Mouse (Mus musculus) neural tube, embryonic 12.5 days (tissue): ENCODE measurements around the gene Fam102b. TPM values are rescaled to one million over a fixed set of nuclear protein-coding genes. Genes with fewer than 3 reads are reported as not detected.
A peak's percentile ranks its signal among the peaks of the same experiment; 100 is the strongest.

Experiments
- ATAC-seq: fragments of 200-750 bp; cut with Nextera tagmentation; 2 replicates; pipeline ENCODE4 v1.8.0; 2017; ENCODE audit warnings: low read depth, mild to moderate bottlenecking, moderate TSS enrichment, moderate library complexity; ENCODE audit not compliant: low FRiP score
- H3K27ac ChIP-seq: fragments of 300-500 bp; sonication (generic); 2 replicates; pipeline ENCODE4 v1.5.1; 2016
- H3K27me3 ChIP-seq: fragments of 300-500 bp; sonication (generic); replicated peaks from 2 replicates; pipeline ENCODE4 v1.6.1; 2016; ENCODE audit warnings: mild to moderate bottlenecking
- H3K36me3 ChIP-seq: fragments of 300-500 bp; sonication (generic); 2 replicates; pipeline ENCODE4 v1.6.1; 2016; ENCODE audit warnings: mild to moderate bottlenecking
- H3K4me1 ChIP-seq: fragments of 300-500 bp; sonication (generic); 2 replicates; pipeline ENCODE4 v1.6.1; 2016
- H3K4me2 ChIP-seq: fragments of 300-500 bp; sonication (generic); replicated peaks from 2 replicates; pipeline ENCODE4 v1.6.1; 2016; ENCODE audit warnings: mild to moderate bottlenecking
- H3K4me3 ChIP-seq: fragments of 300-500 bp; sonication (generic); 2 replicates; pipeline ENCODE4 v1.5.1; 2016
- H3K9ac ChIP-seq: fragments of 300-500 bp; sonication (generic); 2 replicates; pipeline ENCODE4 v1.6.1; 2016; ENCODE audit warnings: mild to moderate bottlenecking
- H3K9me3 ChIP-seq: fragments of 300-500 bp; sonication (generic); 2 replicates; pipeline ENCODE4 v1.6.1; 2016; ENCODE audit warnings: mild to moderate bottlenecking
- WGBS: fragments of 180-500 bp; shearing (Covaris S2); methylation state at CpG from one replicate; pipeline ENCODE4 v1.1.7; 2016; 5-methylcytosine and 5-hydroxymethylcytosine counted together
- polyA plus RNA-seq: library from polyadenylated mRNA; unstranded; fragments of >200 nt; fragmentation: Nextera tagmentation; extraction: Ambion mirVana; gene quantifications from 2 replicates; pipeline ENCODE4 v1.2.1, GENCODE M21; 2016

Fam102b gene
- polyA plus RNA-seq, 1 experiment from 2014 or later, result 27.5 TPM

- no peak overlapping the region for H3K4me3 ChIP-seq
- no peak overlapping the region for H3K4me2 ChIP-seq
- 92% methylated on average over 15 of the region's 15 CpGs for WGBS
- no peak overlapping the region for H3K27ac ChIP-seq
- H3K9me3 ChIP-seq, result no peaks in the 10 kb centered on the region
- peaks cover 33% of the 10 kb centered on the region for H3K36me3 ChIP-seq
- no peaks in the 10 kb centered on the region for H3K27me3 ChIP-seq
- H3K9ac ChIP-seq, result no peak overlapping the region
- no peak for ATAC-seq
- no peaks in the 10 kb centered on the region for H3K4me1 ChIP-seq
These were observed 52.4 kb downstream of the Fam102b start for GRCm38 (mm10) chr3:108974920-108975485.

- Histone ChIP-seq H3K9me3 (no peaks in the 10 kb centered on the region), H3K4me1 (no peaks in the 10 kb centered on the region), H3K27ac (no peak overlapping the region), H3K4me2 (no peak overlapping the region), H3K36me3 (peaks cover 24% of the 10 kb centered on the region), H3K9ac (no peak overlapping the region), H3K27me3 (no peaks in the 10 kb centered on the region), H3K4me3 (no peak overlapping the region)
- ATAC-seq, result no peak
- 81% methylated on average over 13 of the region's 13 CpGs for WGBS
These were observed 53.3 kb downstream of the Fam102b start for GRCm38 (mm10) chr3:108973980-108974660.

- ATAC-seq, result no peak
- Histone ChIP-seq H3K27ac (no peak overlapping the region), H3K4me1 (peaks cover 9% of the 10 kb centered on the region; the same call in 1 of the 2 replicates), H3K9me3 (no peaks in the 10 kb centered on the region), H3K36me3 (peaks cover 2% of the 10 kb centered on the region; the same call in 1 of the 2 replicates), H3K9ac (no peak overlapping the region), H3K27me3 (no peaks in the 10 kb centered on the region), H3K4me2 (no peak overlapping the region), H3K4me3 (no peak overlapping the region)
- WGBS, result 96% methylated on average over 3 of the region's 3 CpGs
These were observed 61.4 kb downstream of the Fam102b start for GRCm38 (mm10) chr3:108966051-108966450.

- Histone ChIP-seq H3K4me2 (no peak overlapping the region), H3K9me3 (no peaks in the 10 kb centered on the region), H3K4me3 (no peak overlapping the region), H3K9ac (no peak overlapping the region), H3K27me3 (no peaks in the 10 kb centered on the region), H3K36me3 (no peaks in the 10 kb centered on the region), H3K4me1 (peaks cover 11% of the 10 kb centered on the region; the same call in 1 of the 2 replicates), H3K27ac (no peak overlapping the region)
- no peak for ATAC-seq
- 79% methylated on average over 7 of the region's 7 CpGs for WGBS
These were observed 62.9 kb downstream of the Fam102b start for GRCm38 (mm10) chr3:108964361-108965044.

GRCm38 (mm10) chr3:108963776-108964175 lies 63.6 kb downstream of the Fam102b start:
- Histone ChIP-seq H3K4me3 (no peak overlapping the region), H3K9ac (no peak overlapping the region), H3K27me3 (no peaks in the 10 kb centered on the region), H3K9me3 (no peaks in the 10 kb centered on the region), H3K36me3 (no peaks in the 10 kb centered on the region), H3K4me2 (no peak overlapping the region), H3K27ac (no peak overlapping the region), H3K4me1 (peaks cover 11% of the 10 kb centered on the region; the same call in 1 of the 2 replicates)
- 90% methylated on average over 3 of the region's 3 CpGs for WGBS
- no peak for ATAC-seq

GRCm38 (mm10) chr3:108963278-108963677 lies 64.1 kb downstream of the Fam102b start:
- Histone ChIP-seq H3K4me1 (peaks cover 11% of the 10 kb centered on the region; the same call in 1 of the 2 replicates), H3K4me3 (no peak overlapping the region), H3K27ac (no peak overlapping the region), H3K9me3 (no peaks in the 10 kb centered on the region), H3K4me2 (no peak overlapping the region), H3K27me3 (no peaks in the 10 kb centered on the region), H3K9ac (no peak overlapping the region), H3K36me3 (no peaks in the 10 kb centered on the region)
- 92% methylated on average over 3 of the region's 3 CpGs for WGBS
- ATAC-seq, result no peak

GRCm38 (mm10) chr3:108961655-108962054 lies 65.8 kb downstream of the Fam102b start:
- peak; percentile 49 for ATAC-seq
- no peaks in the 10 kb centered on the region for H3K36me3 ChIP-seq
- H3K4me3 ChIP-seq, result no peak overlapping the region
- H3K4me1 ChIP-seq, result peaks cover 11% of the 10 kb centered on the region; the same call in 1 of the 2 replicates
- H3K27me3 ChIP-seq, result no peaks in the 10 kb centered on the region
- H3K9me3 ChIP-seq, result no peaks in the 10 kb centered on the region
- H3K4me2 ChIP-seq, result peak overlapping the region; percentile 41
- 0 out of 2 replicates have a peak overlapping the region, but pooled peaks have one; percentile 8 for H3K9ac ChIP-seq
- no peak overlapping the region for H3K27ac ChIP-seq
- WGBS, result 52% methylated on average over 6 of the region's 6 CpGs

- Histone ChIP-seq H3K27ac (no peak overlapping the region), H3K4me2 (peak overlapping the region; percentile 41), H3K9ac (no peak overlapping the region), H3K36me3 (no peaks in the 10 kb centered on the region), H3K4me3 (no peak overlapping the region; the same call in 1 of the 2 replicates), H3K9me3 (no peaks in the 10 kb centered on the region), H3K4me1 (peaks cover 11% of the 10 kb centered on the region; the same call in 1 of the 2 replicates), H3K27me3 (no peaks in the 10 kb centered on the region)
- ATAC-seq, result peak; percentile 90
- 27% methylated on average over 7 of the region's 7 CpGs for WGBS
These were observed 66.2 kb downstream of the Fam102b start for GRCm38 (mm10) chr3:108961226-108961625.

GRCm38 (mm10) chr3:108959680-108960295 lies 67.6 kb downstream of the Fam102b start:
- Histone ChIP-seq H3K4me2 (no peak overlapping the region), H3K4me3 (no peak overlapping the region), H3K27me3 (no peaks in the 10 kb centered on the region), H3K4me1 (peaks cover 11% of the 10 kb centered on the region; the same call in 1 of the 2 replicates), H3K36me3 (no peaks in the 10 kb centered on the region), H3K9me3 (no peaks in the 10 kb centered on the region), H3K9ac (no peak overlapping the region), H3K27ac (no peak overlapping the region)
- WGBS, result 76% methylated on average over 13 of the region's 13 CpGs
- ATAC-seq, result no peak

- no peak overlapping the region for H3K4me3 ChIP-seq
- no peaks in the 10 kb centered on the region for H3K27me3 ChIP-seq
- H3K9me3 ChIP-seq, result no peaks in the 10 kb centered on the region
- ATAC-seq, result no peak
- H3K4me1 ChIP-seq, result peaks cover 11% of the 10 kb centered on the region; the same call in 1 of the 2 replicates
- no peaks in the 10 kb centered on the region for H3K36me3 ChIP-seq
- H3K4me2 ChIP-seq, result no peak overlapping the region
- no peak overlapping the region for H3K9ac ChIP-seq
- no peak overlapping the region for H3K27ac ChIP-seq
These were observed 69.4 kb downstream of the Fam102b start for GRCm38 (mm10) chr3:108957976-108958375.

GRCm38 (mm10) chr3:108940996-108941395 lies 86.4 kb downstream of the Fam102b start:
- no peak overlapping the region for H3K4me3 ChIP-seq
- no peaks in the 10 kb centered on the region; the same call in 1 of the 2 replicates for H3K36me3 ChIP-seq
- no peaks in the 10 kb centered on the region for H3K4me1 ChIP-seq
- no peak for ATAC-seq
- H3K9me3 ChIP-seq, result no peaks in the 10 kb centered on the region
- 83% methylated on average over 10 of the region's 10 CpGs for WGBS
- no peaks in the 10 kb centered on the region for H3K27me3 ChIP-seq
- H3K9ac ChIP-seq, result no peak overlapping the region
- peak overlapping the region; percentile 58; the same call in 1 of the 2 replicates for H3K4me2 ChIP-seq
- H3K27ac ChIP-seq, result no peak overlapping the region
